Mouse (Mus musculus) midbrain, embryonic 11.5 days (tissue): ENCODE measurements around the gene Rhebl1. TPM values are rescaled to one million over a fixed set of nuclear protein-coding genes. Genes with fewer than 3 reads are reported as not detected.

Experiments used
- ATAC-seq: fragments of 200-750 bp; cut with Nextera tagmentation; 2 replicates; pipeline ENCODE4 v1.8.0; 2017; ENCODE audit warnings: moderate TSS enrichment, moderate library complexity; ENCODE audit not compliant: low FRiP score
- DNase-seq: peaks from one replicate; pipeline ENCODE4 v3.0.0; 2015; ENCODE audit warnings: low spot score; ENCODE audit errors: missing footprints
- H3K27ac ChIP-seq: fragments of 300-500 bp; sonication (generic); 2 replicates; pipeline ENCODE4 v1.5.1; 2014; ENCODE audit warnings: low read depth, low read length
- H3K27me3 ChIP-seq: fragments of 300-500 bp; sonication (generic); 2 replicates; pipeline ENCODE4 v1.6.1; 2014; ENCODE audit warnings: mild to moderate bottlenecking, low read length, moderate library complexity, mixed read lengths; ENCODE audit not compliant: control insufficient read depth, insufficient read depth
- H3K36me3 ChIP-seq: fragments of 300-500 bp; sonication (generic); 2 replicates; pipeline ENCODE4 v1.6.1; 2014; ENCODE audit warnings: mild to moderate bottlenecking, low read length, moderate library complexity, mixed read lengths; ENCODE audit not compliant: control insufficient read depth, insufficient read depth
- H3K4me1 ChIP-seq: fragments of 300-500 bp; sonication (generic); 2 replicates; pipeline ENCODE4 v1.6.1; 2014; ENCODE audit warnings: low read length; ENCODE audit not compliant: control insufficient read depth, insufficient read depth
- H3K4me2 ChIP-seq: fragments of 300-500 bp; sonication (generic); 2 replicates; pipeline ENCODE4 v1.6.1; 2014; ENCODE audit warnings: mild to moderate bottlenecking, moderate library complexity
- H3K4me3 ChIP-seq: fragments of 300-500 bp; sonication (generic); 2 replicates; pipeline ENCODE4 v1.5.1; 2014; ENCODE audit warnings: low read depth, low read length
- H3K9ac ChIP-seq: fragments of 300-500 bp; sonication (generic); 2 replicates; pipeline ENCODE4 v1.6.1; 2014; ENCODE audit warnings: low read length
- H3K9me3 ChIP-seq: fragments of 300-500 bp; sonication (generic); 2 replicates; pipeline ENCODE4 v1.6.1; 2016; ENCODE audit warnings: low read length; ENCODE audit not compliant: control insufficient read depth
- WGBS: fragments of 180-500 bp; shearing (Covaris S2); extraction: QIAGEN DNeasy Blood & Tissue Kit; methylation state at CpG from one replicate; pipeline ENCODE4 v1.1.7; 2014; 5-methylcytosine and 5-hydroxymethylcytosine counted together
- polyA plus RNA-seq: library from polyadenylated mRNA; unstranded; fragments of >200 nt; fragmentation: Nextera tagmentation; extraction: Ambion mirVana; gene quantifications from 2 replicates; pipeline ENCODE4 v1.2.1, GENCODE M21; 2014

Rhebl1 gene
- polyA plus RNA-seq, 1 experiment from 2014 or later: 14.2 TPM

- Histone ChIP-seq H3K4me2 (peak overlapping the region; percentile 22), H3K4me1 (peaks cover 28% of the 10 kb centered on the region), H3K27ac (no peak overlapping the region), H3K27me3 (peaks cover 68% of the 10 kb centered on the region), H3K9ac (no peak overlapping the region), H3K9me3 (no peaks in the 10 kb centered on the region), H3K36me3 (no peaks in the 10 kb centered on the region), H3K4me3 (peak overlapping the region; percentile 1; the same call in 1 of the 2 replicates)
- ATAC-seq (no peak), DNase-seq (peak; percentile 88)
- WGBS: 1% methylated on average over 10 of the region's 10 CpGs
Measured at GRCm38 (mm10) chr15:98897495-98897894, 3.2 kb upstream of the Rhebl1 start.

GRCm38 (mm10) chr15:98895635-98896589, 1.6 kb upstream of the Rhebl1 start:
- peak overlapping the region; percentile 54 for H3K4me2 ChIP-seq
- ATAC-seq (peak; percentile 69), DNase-seq (peak; percentile 95)
- H3K27me3 ChIP-seq: peaks cover 80% of the 10 kb centered on the region
- H3K4me1 ChIP-seq: peaks cover 28% of the 10 kb centered on the region
- H3K4me3 ChIP-seq: peak overlapping the region; percentile 30
- H3K36me3 ChIP-seq: no peaks in the 10 kb centered on the region
- H3K27ac ChIP-seq: peak overlapping the region; percentile 37
- H3K9me3 ChIP-seq: no peaks in the 10 kb centered on the region
- H3K9ac ChIP-seq: peak overlapping the region; percentile 59
- under 1% methylated on average over 41 of the region's 41 CpGs for WGBS

- H3K9me3 ChIP-seq: no peaks in the 10 kb centered on the region
- H3K36me3 ChIP-seq: no peaks in the 10 kb centered on the region
- 1% methylated on average over 38 of the region's 38 CpGs for WGBS
- peak overlapping the region; percentile 59 for H3K9ac ChIP-seq
- H3K27ac ChIP-seq: peak overlapping the region; percentile 37; the same call in 1 of the 2 replicates
- H3K4me1 ChIP-seq: peaks cover 28% of the 10 kb centered on the region
- peak; percentile 96 for DNase-seq
- H3K4me3 ChIP-seq: peak overlapping the region; percentile 42
- peak; percentile 9; the same call in 1 of the 2 replicates for ATAC-seq
- H3K4me2 ChIP-seq: peak overlapping the region; percentile 85
- peaks cover 80% of the 10 kb centered on the region for H3K27me3 ChIP-seq
Measured at GRCm38 (mm10) chr15:98894746-98895634, 650 bp upstream of the Rhebl1 start.

- Histone ChIP-seq H3K9me3 (no peaks in the 10 kb centered on the region), H3K36me3 (no peaks in the 10 kb centered on the region), H3K27me3 (peaks cover 66% of the 10 kb centered on the region), H3K27ac (no peak overlapping the region), H3K4me3 (no peak overlapping the region), H3K4me1 (peaks cover 23% of the 10 kb centered on the region), H3K4me2 (no peak overlapping the region), H3K9ac (no peak overlapping the region)
- no peak for ATAC-seq
- DNase-seq: peak; percentile 86
- WGBS: 30% methylated on average over 4 of the region's 4 CpGs
Measured at GRCm38 (mm10) chr15:98893036-98893435, 1.3 kb downstream of the Rhebl1 start.

- H3K9me3 ChIP-seq: no peaks in the 10 kb centered on the region
- H3K36me3 ChIP-seq: no peaks in the 10 kb centered on the region
- no peak overlapping the region for H3K4me2 ChIP-seq
- H3K27me3 ChIP-seq: peaks cover 57% of the 10 kb centered on the region
- 46% methylated on average over 6 of the region's 6 CpGs for WGBS
- peaks cover 22% of the 10 kb centered on the region for H3K4me1 ChIP-seq
- ATAC-seq (0 out of 2 replicates have a peak, but pooled peaks have one; percentile 18), DNase-seq (peak; percentile 92)
- no peak overlapping the region for H3K9ac ChIP-seq
- no peak overlapping the region for H3K27ac ChIP-seq
- no peak overlapping the region for H3K4me3 ChIP-seq
Measured at GRCm38 (mm10) chr15:98891907-98892606, 2.3 kb downstream of the Rhebl1 start.

GRCm38 (mm10) chr15:98891198-98891742, 3.1 kb downstream of the Rhebl1 start:
- Histone ChIP-seq H3K4me3 (no peak overlapping the region), H3K4me2 (peak overlapping the region; percentile 14; the same call in 1 of the 2 replicates), H3K9ac (no peak overlapping the region), H3K27ac (no peak overlapping the region), H3K4me1 (peaks cover 22% of the 10 kb centered on the region), H3K36me3 (no peaks in the 10 kb centered on the region), H3K9me3 (no peaks in the 10 kb centered on the region), H3K27me3 (peaks cover 50% of the 10 kb centered on the region)
- no peak for DNase-seq
- ATAC-seq: no peak
- 10% methylated on average over 19 of the region's 19 CpGs for WGBS

- H3K36me3 ChIP-seq: no peaks in the 10 kb centered on the region
- ATAC-seq (no peak), DNase-seq (no peak)
- H3K27me3 ChIP-seq: peaks cover 12% of the 10 kb centered on the region
- H3K9ac ChIP-seq: no peak overlapping the region
- H3K27ac ChIP-seq: no peak overlapping the region
- H3K9me3 ChIP-seq: no peaks in the 10 kb centered on the region
- no peak overlapping the region for H3K4me3 ChIP-seq
- no peaks in the 10 kb centered on the region for H3K4me1 ChIP-seq
- 85% methylated on average over 7 of the region's 7 CpGs for WGBS
- H3K4me2 ChIP-seq: no peak overlapping the region
Measured at GRCm38 (mm10) chr15:98887526-98887925, 6.8 kb downstream of the Rhebl1 start.

GRCm38 (mm10) chr15:98886667-98887387, 7.5 kb downstream of the Rhebl1 start:
- Histone ChIP-seq H3K4me3 (no peak overlapping the region), H3K9me3 (no peaks in the 10 kb centered on the region), H3K4me1 (no peaks in the 10 kb centered on the region), H3K27me3 (peaks cover 5% of the 10 kb centered on the region), H3K9ac (no peak overlapping the region), H3K27ac (no peak overlapping the region), H3K36me3 (no peaks in the 10 kb centered on the region), H3K4me2 (no peak overlapping the region)
- DNase-seq: no peak
- ATAC-seq: no peak
- 64% methylated on average over 8 of the region's 8 CpGs for WGBS
